Mouse (Mus musculus): ENCODE data around the gene Epb41l4b. TPM values are rescaled to one million over a fixed set of nuclear protein-coding genes. Genes with fewer than 3 reads are reported as not detected.

The Epb41l4b gene
- total RNA-seq, 2 experiments from 2014 or later: 4.3 to 6.1 TPM

DNA sequence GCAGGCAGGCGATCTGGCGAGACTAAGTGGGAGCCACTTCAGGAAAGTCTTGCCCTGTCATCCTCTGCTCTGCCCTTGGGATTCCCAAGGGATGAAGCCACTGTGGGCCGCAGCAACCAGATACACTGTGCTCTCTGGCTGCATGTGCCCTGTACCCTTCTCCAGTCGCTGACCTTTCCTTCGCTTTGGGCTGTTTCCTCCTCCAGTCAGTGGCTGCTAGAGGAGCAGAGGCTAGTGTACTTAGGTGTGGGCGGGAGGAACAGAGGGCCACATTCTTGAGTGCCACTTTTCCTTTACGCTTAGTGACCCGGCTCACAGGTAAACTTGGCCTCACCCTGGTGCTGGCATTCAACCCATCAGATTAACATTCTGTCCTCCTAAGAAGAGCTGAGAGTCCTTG is 10.6 kb upstream of the Epb41l4b start:
- no peak for DNase-seq
- intact Hi-C loops (cut with DNase I): no loop called here

DNA sequence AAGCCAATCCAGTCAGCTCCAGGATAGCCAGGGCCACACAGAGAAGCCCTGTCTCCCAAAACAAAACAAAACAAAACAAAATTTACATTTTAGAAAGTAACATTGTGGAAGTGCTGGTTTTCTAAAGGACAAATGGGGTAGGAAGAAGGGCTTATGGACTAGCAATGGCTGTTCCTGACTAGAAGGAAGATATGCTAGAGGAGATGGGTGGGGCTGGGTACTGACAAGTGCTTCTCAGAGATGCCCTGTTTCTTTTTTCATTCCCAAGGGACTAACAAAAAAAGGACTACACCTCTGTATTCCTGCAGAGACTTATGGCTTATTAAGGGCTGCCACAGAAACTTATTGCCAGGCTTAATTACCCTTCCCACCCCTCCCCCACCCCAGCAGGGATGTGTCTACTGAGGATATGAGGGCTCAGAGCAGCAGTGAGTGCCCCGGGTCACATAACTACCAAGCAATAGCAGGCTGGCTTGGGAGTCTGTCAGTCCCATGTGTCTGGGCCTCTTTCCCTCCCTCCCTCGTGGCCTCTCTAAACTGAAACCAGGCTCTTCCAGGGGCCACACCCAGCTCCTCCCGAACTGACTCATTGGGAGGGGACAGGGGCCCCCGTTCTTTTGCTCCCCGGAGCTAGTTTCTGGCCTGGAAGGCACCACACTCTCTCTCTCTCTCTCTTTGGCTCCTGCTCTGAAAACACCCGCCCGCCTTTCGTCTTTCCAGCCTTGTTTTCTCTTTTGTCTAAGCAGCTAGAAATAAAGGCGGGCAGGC is 10.0 kb upstream of the Epb41l4b start:
- intact Hi-C loops (cut with DNase I): no loop called here
- peak; percentile 35 to 45 for DNase-seq

DNA sequence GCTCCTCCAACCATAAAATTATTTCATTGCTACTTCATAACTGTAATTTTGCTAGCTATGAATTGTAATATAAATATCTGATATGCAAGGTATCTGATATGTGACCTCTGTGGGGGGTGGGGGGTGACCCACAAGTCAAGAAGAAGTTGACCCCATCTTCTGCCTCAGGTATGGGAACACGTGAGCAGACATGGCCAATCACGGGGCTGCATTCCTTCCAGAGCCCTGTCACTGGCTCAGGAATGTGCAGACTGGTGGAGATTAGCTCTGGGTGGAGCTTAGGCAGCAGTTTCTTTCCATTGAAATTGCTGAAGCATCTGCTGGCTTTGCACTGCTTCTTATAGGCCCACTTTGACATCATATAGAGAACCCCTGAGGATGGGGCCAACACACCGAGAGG is 4.9 kb upstream of the Epb41l4b start:
- intact Hi-C loops (cut with DNase I): no loop called here
- no peak for DNase-seq

DNA sequence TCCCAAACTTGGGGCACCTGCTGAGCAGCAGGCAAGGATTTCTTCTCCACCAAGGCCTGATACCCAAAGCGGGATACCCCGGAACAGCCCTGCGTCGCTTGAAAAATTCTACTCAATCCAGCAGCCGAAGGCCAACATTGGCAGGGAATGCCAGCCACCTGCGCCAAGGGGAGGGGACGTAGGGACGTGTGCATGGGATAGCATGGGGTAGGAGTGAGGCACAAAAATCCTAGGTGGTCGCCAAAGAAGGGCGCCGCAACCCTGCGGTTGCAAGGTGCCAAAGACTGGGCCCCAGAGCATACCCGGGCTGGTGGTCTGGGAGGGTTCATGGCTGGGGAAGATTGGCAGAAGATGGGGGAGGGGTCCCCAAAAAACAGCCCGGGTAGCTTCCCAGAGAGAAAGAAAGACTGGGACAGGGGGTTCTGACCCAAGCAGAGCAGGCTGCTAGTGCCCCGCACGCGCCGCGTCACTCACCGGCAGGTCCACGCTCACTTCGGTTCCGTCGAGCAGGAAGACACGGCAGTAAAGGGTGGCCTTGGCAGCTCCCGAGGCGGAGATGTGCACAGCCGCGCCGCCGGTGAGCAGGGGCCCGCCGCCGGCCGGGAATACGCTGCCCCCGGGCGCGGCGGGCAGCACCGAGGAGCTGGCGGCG is 737 bp downstream of the Epb41l4b start:
- intact Hi-C loops (cut with DNase I): loop anchor here (1.0 to 2.0 kb wide), 2 partner anchors 22 to 77 kb away; no protein-coding TSS in a partner anchor
- peak; percentile 26 to 31 for DNase-seq

DNA sequence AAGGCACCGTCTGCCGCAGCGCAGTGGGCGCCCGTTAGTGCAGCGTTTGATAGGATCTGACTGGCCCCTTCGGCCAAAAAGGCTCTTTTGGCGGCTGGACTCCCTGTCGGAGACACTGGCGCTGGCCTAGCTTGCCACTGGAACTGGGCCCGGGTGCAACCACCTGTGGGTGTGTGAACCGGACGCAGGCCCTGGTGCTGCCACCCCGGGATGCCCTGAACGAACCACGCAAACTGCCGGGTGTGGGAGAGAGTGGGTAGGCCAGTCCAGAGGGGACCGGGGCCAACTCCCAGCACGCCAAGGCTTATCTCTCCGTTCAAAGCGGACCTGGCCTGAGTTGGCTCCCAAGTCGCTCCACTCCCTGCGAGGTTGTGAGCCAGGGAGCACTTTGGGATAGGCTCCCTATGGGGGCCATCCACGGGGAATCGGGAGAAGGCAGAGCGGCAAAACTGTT is 1.3 kb downstream of the Epb41l4b start:
- peak; percentile 34 to 45 for DNase-seq
- intact Hi-C loops (cut with DNase I): loop anchor here (2.0 kb wide), 1 partner anchor 21 kb away; no protein-coding TSS in a partner anchor

- no peak for DNase-seq
- intact Hi-C loops (cut with DNase I): no loop called here
Measured at GRCm38 (mm10) chr4:57140992-57141717, 2.1 kb downstream of the Epb41l4b start.

GRCm38 (mm10) chr4:57140200-57140799 is 2.9 kb downstream of the Epb41l4b start:
- intact Hi-C loops (cut with DNase I): no loop called here
- DNase-seq: no peak

- intact Hi-C loops (cut with DNase I): no loop called here
Measured at GRCm38 (mm10) chr4:57139433-57139832, 3.8 kb downstream of the Epb41l4b start.

GRCm38 (mm10) chr4:57138093-57138440 is 5.2 kb downstream of the Epb41l4b start:
- DNase-seq: no peak
- intact Hi-C loops (cut with DNase I): no loop called here

More at GRCm38 (mm10) chr4:57139433-57139832, 3.8 kb downstream of the Epb41l4b start:
- DNase-seq: peak; percentile 80 to 82

GRCm38 (mm10) chr4:57137371-57138092 is 5.7 kb downstream of the Epb41l4b start:
- DNase-seq: no peak

DNA sequence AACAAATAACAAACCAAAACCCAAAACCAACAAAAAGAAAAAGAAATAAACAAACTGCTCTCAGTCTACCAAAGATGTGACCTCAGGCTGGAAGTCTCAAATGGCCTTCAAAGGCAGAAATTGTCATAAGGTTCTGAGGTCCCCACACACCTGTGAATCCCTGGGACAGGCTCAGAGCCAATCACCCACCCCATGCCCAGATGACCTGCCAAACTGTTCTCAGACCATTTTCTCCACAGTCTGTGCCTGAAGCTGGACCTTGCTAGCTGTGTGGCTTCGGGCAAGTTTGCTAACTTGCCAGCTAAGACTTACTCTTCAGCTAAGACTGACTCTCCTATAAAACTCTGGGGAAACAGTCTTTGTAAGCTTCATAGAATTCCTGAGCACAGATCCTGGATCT is 7.8 kb downstream of the Epb41l4b start:
- intact Hi-C loops (cut with DNase I): no loop called here
- no peak for DNase-seq

More at GRCm38 (mm10) chr4:57137371-57138092, 5.7 kb downstream of the Epb41l4b start:
- intact Hi-C loops (cut with DNase I): no loop called here

GRCm38 (mm10) chr4:57134554-57134953 is 8.7 kb downstream of the Epb41l4b start:
- DNase-seq: no peak
- intact Hi-C loops (cut with DNase I): no loop called here

- intact Hi-C loops (cut with DNase I): no loop called here
- DNase-seq: peak; percentile 65 to 66
Measured at GRCm38 (mm10) chr4:57131839-57132238, 11.4 kb downstream of the Epb41l4b start.

DNA sequence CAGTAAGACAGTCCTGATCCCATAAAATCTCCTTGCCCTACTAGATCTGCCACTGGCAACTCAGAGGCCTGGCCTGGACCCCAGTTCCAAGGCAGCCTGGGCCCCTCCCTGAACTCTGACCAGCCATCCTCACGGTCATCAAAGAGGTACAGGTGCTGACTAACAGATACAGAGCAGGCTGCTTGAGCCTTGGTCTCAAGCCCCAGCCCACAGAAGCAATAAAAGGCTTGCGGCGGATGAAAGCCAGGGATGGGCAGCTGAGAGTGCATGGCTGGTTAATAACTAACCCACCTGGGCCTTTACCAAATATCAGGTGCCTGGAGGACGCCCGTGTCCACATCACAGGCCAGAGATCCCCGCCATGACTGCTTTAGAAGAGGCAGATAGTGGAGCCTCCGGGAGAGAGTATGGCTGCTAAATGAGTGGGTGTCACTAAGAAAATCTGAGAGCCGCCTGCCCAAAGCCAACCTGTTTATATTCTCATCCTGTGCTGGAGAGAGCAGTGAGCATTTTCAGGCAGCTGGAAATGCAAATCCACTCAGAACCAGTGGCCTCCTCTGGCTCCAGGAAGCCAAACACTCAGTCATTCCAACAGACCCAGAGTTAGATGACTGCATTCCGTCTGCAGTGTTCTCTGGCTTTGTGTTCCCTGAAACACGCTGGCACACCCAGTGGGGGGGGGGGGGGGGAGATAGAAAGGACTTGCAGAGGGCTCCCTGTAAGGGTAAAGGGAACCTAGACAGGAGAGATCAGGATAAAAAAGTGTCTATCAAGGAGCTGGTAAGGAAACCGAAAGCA is 13.3 kb downstream of the Epb41l4b start:
- DNase-seq: no peak
- intact Hi-C loops (cut with DNase I): no loop called here

- DNase-seq: peak; percentile 19 to 22
- intact Hi-C loops (cut with DNase I): no loop called here
Measured at GRCm38 (mm10) chr4:57123003-57123402, 20.2 kb downstream of the Epb41l4b start.

GRCm38 (mm10) chr4:57122166-57122565 is 21.1 kb downstream of the Epb41l4b start:
- no peak for DNase-seq
- intact Hi-C loops (cut with DNase I): no loop called here

DNA sequence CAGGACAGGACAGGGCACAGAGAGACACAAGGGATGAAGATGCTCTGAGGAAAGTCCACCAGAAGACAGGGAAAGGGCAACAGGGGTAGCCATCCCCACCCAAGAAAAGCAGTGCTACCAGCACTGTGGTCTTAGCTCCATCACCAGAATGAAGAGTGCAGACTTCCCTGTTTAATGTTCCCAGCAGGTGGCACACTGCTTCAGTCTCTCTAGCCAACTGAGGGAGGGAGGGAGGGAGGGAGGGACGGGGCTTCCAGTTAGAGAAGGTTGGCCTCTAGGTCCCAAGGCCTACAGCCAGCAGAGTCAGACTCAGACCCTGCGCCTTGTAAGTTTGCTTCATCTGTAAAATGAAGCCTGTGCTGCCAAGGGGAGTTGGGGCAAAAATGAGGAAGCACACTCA is 22.7 kb downstream of the Epb41l4b start:
- peak; percentile 28 to 41 for DNase-seq
- intact Hi-C loops (cut with DNase I): loop anchor here (2.0 kb wide), 1 partner anchor 22 kb away; the partner anchor contains the start of gene Epb41l4b

- intact Hi-C loops (cut with DNase I): loop anchor here (2.0 kb wide), 1 partner anchor 23 kb away; the partner anchor contains the start of gene Epb41l4b
- no peak for DNase-seq
Measured at GRCm38 (mm10) chr4:57119976-57120375, 23.3 kb downstream of the Epb41l4b start.

- DNase-seq: no peak
- intact Hi-C loops (cut with DNase I): no loop called here
Measured at GRCm38 (mm10) chr4:57118883-57119282, 24.4 kb downstream of the Epb41l4b start.
